Mouse (Mus musculus): ENCODE data around the gene Hist2h2be.

DNA sequence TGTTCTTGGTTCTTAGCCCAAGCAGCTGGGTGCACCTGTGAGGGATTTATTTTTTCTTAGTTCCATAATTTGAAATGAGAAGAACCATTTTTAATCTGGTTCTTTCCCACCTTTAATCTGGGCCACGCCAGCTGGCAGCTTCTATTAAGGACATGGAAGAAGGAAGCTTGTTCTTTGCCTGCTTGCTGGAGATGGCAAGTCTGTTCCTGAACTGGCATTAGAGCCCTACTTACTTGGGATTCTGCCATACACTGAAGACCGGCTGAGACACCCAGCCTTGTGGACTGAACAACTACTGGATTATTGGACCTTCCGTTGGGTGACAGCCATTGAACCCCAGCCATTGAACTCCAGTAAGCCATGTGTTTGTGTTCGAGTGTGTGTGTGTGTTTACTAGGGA is 1.9 kb downstream of the Hist2h2be start:
- TF ChIP-seq CTCF (IDR thresholded peaks at IDR 0.05; ENCODE audit: borderline replicate concordance, control insufficient read depth, extremely low read depth, insufficient read depth, low read length, poor library complexity) (no peak), POLR2A (IDR thresholded peaks at IDR 0.05; ENCODE audit: control insufficient read depth, extremely low read depth, insufficient read depth, low read length, poor library complexity) (no peak)

Data from thymus, adult 2 months (tissue).